Mouse (Mus musculus): Measurements from ENCODE around the gene Abcg4. TPM values are rescaled to one million over a fixed set of nuclear protein-coding genes. Genes with fewer than 3 reads are reported as not detected.

Abcg4 gene
- total and polyA plus RNA-seq, 2 experiments from 2014 or later = 28.2 to 60.0 TPM

GRCm38 (mm10) chr9:44335331-44336092 lies 47.1 kb upstream of the Abcg4 start:
- Histone ChIP-seq H3K9ac (replicated peaks; ENCODE audit: low read length, poor library complexity, severe bottlenecking) (peak overlapping the region; percentile 90), H3K4me3 (ENCODE audit: low read depth, low read length) (peak overlapping the region; percentile 87), H3K27ac (ENCODE audit: low read depth, low read length) (peak overlapping the region; percentile 85), H3K36me3 (ENCODE audit: insufficient read depth, low read length) (peaks cover 28% of the 10 kb centered on the region), H3K4me2 (ENCODE audit: low read depth, low read length, poor library complexity, severe bottlenecking) (peak overlapping the region; percentile 86), H3K9me3 (ENCODE audit: low read length) (no peaks in the 10 kb centered on the region), H3K27me3 (ENCODE audit: insufficient read depth, low read length) (no peaks in the 10 kb centered on the region), H3K4me1 (ENCODE audit: insufficient read depth, low read length) (peaks cover 5% of the 10 kb centered on the region; the same call in 1 of the 2 replicates)
- no peak for TF ChIP-seq CTCF (IDR thresholded peaks at IDR 0.05)
- no peak for DNase-seq (ENCODE audit: low spot score)
- ATAC-seq (ENCODE audit: low FRiP score) = no peak
- under 1% methylated on average over 50 of the region's 50 CpGs for WGBS

GRCm38 (mm10) chr9:44334396-44335330 lies 46.2 kb upstream of the Abcg4 start, which contains the start of gene H2afx:
Gene H2afx (plus strand): TSS chr9:44334694.
- TF ChIP-seq CTCF (IDR thresholded peaks at IDR 0.05) = peak; percentile 68

GRCm38 (mm10) chr9:44332918-44333638 lies 44.7 kb upstream of the Abcg4 start:
- 95% methylated on average over 13 of the region's 13 CpGs for WGBS
- Histone ChIP-seq H3K4me2 (ENCODE audit: low read depth, low read length, poor library complexity, severe bottlenecking) (no peak overlapping the region), H3K27me3 (ENCODE audit: insufficient read depth, low read length) (no peaks in the 10 kb centered on the region), H3K36me3 (ENCODE audit: insufficient read depth, low read length) (peaks cover 25% of the 10 kb centered on the region), H3K9ac (replicated peaks; ENCODE audit: low read length, poor library complexity, severe bottlenecking) (no peak overlapping the region), H3K9me3 (ENCODE audit: low read length) (no peaks in the 10 kb centered on the region), H3K4me3 (ENCODE audit: low read depth, low read length) (no peak overlapping the region), H3K4me1 (ENCODE audit: insufficient read depth, low read length) (peaks cover 5% of the 10 kb centered on the region; the same call in 1 of the 2 replicates), H3K27ac (ENCODE audit: low read depth, low read length) (no peak overlapping the region)
- no peak for TF ChIP-seq CTCF (IDR thresholded peaks at IDR 0.05)
- no peak for ATAC-seq (ENCODE audit: low FRiP score)
- DNase-seq (ENCODE audit: low spot score) = no peak

More at GRCm38 (mm10) chr9:44334396-44335330, 46.2 kb upstream of the Abcg4 start, which contains the start of gene H2afx:
- H3K27me3 ChIP-seq (ENCODE audit: insufficient read depth, low read length) = no peaks in the 10 kb centered on the region
- ATAC-seq (ENCODE audit: low FRiP score) (peak; percentile 96), DNase-seq (ENCODE audit: low spot score) (peak; percentile 100)
- H3K9ac ChIP-seq (replicated peaks; ENCODE audit: low read length, poor library complexity, severe bottlenecking) = peak within 1 kb of the TSS; percentile 90
- H3K4me3 ChIP-seq (ENCODE audit: low read depth, low read length) = peak within 1 kb of the TSS; percentile 87
- H3K27ac ChIP-seq (ENCODE audit: low read depth, low read length) = peak within 1 kb of the TSS; percentile 85
- H3K4me2 ChIP-seq (ENCODE audit: low read depth, low read length, poor library complexity, severe bottlenecking) = peak within 1 kb of the TSS; percentile 86
- H3K36me3 ChIP-seq (ENCODE audit: insufficient read depth, low read length) = peaks cover 31% of the 10 kb centered on the region
- peaks cover 5% of the 10 kb centered on the region; the same call in 1 of the 2 replicates for H3K4me1 ChIP-seq (ENCODE audit: insufficient read depth, low read length)
- no peaks in the 10 kb centered on the region for H3K9me3 ChIP-seq (ENCODE audit: low read length)
- under 1% methylated on average over 85 of the region's 91 CpGs for WGBS

- Histone ChIP-seq H3K4me1 (ENCODE audit: insufficient read depth, low read length) (0 out of 2 replicates have a peak, but pooled peaks cover 8% of the 10 kb centered on the region), H3K27me3 (ENCODE audit: insufficient read depth, low read length) (no peaks in the 10 kb centered on the region), H3K9me3 (ENCODE audit: low read length) (no peaks in the 10 kb centered on the region), H3K27ac (ENCODE audit: low read depth, low read length) (no peak overlapping the region), H3K9ac (replicated peaks; ENCODE audit: low read length, poor library complexity, severe bottlenecking) (no peak overlapping the region), H3K4me3 (ENCODE audit: low read depth, low read length) (no peak overlapping the region), H3K36me3 (ENCODE audit: insufficient read depth, low read length) (peaks cover 23% of the 10 kb centered on the region), H3K4me2 (ENCODE audit: low read depth, low read length, poor library complexity, severe bottlenecking) (no peak overlapping the region)
- 97% methylated on average over 6 of the region's 6 CpGs for WGBS
- DNase-seq (ENCODE audit: low spot score) (no peak), ATAC-seq (ENCODE audit: low FRiP score) (no peak)
- no peak for TF ChIP-seq CTCF (IDR thresholded peaks at IDR 0.05)
These were observed 42.3 kb upstream of the Abcg4 start for GRCm38 (mm10) chr9:44330736-44331135.

GRCm38 (mm10) chr9:44327926-44328325 lies 39.5 kb upstream of the Abcg4 start:
- Histone ChIP-seq H3K9me3 (ENCODE audit: low read length) (no peaks in the 10 kb centered on the region), H3K27me3 (ENCODE audit: insufficient read depth, low read length) (no peaks in the 10 kb centered on the region), H3K9ac (replicated peaks; ENCODE audit: low read length, poor library complexity, severe bottlenecking) (no peak overlapping the region; the same call in 1 of the 2 replicates), H3K4me1 (ENCODE audit: insufficient read depth, low read length) (0 out of 2 replicates have a peak, but pooled peaks cover 8% of the 10 kb centered on the region), H3K4me3 (ENCODE audit: low read depth, low read length) (no peak overlapping the region), H3K27ac (ENCODE audit: low read depth, low read length) (no peak overlapping the region), H3K36me3 (ENCODE audit: insufficient read depth, low read length) (peaks cover 15% of the 10 kb centered on the region), H3K4me2 (ENCODE audit: low read depth, low read length, poor library complexity, severe bottlenecking) (peak overlapping the region; percentile 90)
- 91% methylated on average over 5 of the region's 5 CpGs for WGBS
- DNase-seq (ENCODE audit: low spot score) = no peak
- no peak for ATAC-seq (ENCODE audit: low FRiP score)
- no peak for TF ChIP-seq CTCF (IDR thresholded peaks at IDR 0.05)
